12 mouse cellular contexts compared by ENCODE assay signal in the genomic region with DNA sequence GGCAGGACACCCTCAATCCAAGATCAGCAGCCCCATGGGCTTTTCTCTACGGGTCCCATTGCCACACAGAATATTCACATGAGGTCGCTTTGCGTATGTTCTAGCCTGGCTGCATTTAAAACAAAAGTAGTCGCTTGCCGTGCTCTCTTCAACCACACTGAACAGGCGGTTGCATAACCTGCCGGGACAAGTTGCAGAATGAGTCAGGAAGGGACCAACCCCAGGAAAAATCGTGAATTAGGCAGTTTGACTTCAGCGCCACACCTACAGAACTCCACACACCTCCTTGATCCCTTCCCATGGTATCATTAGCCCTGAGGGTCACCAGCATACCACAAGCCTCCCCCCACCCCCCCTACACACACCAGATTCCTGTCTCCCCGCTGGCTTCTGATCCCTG. TPM values are rescaled to one million over a fixed set of nuclear protein-coding genes. Genes with fewer than 3 reads are reported as not detected.
DNase-seq lines count a peak whose midpoint lies in the region; ATAC-seq and TF ChIP-seq lines count a peak whose summit lies in the region.
"Had no signal": no experiment of that assay in that cellular context is flagged by ENCODE, and none has a peak within 500 bp of the region (broad histone marks: within the 10 kb centered on the region; RNA-seq: fewer than 3 reads in every experiment).

No protein-coding gene starts in this region.

- H3K27me3 ChIP-seq in E14TG2a.4 (ENCODE audit: insufficient read depth, low read length): peaks cover 41% of the 10 kb centered on the region
- no peaks in the 10 kb centered on the region for H3K27me3 ChIP-seq in lung, embryonic 15.5 days

- ATAC-seq in lung, embryonic 15.5 days (ENCODE audit: borderline replicate concordance, extremely low read depth, low FRiP score, low TSS enrichment): no peak
- ATAC-seq: intestine, postnatal 0 days had no signal

- no peaks in the 10 kb centered on the region for H3K9me3 ChIP-seq in E14TG2a.4 (ENCODE audit: low read length)
- H3K9me3 ChIP-seq in lung, embryonic 15.5 days: no peaks in the 10 kb centered on the region
- H3K9me3 ChIP-seq: neural tube, embryonic 13.5 days had no signal

- peak; percentile 6 for DNase-seq in adrenal gland, postnatal 25 days
- DNase-seq in adrenal gland, adult 8-10 months: no peak
- DNase-seq in kidney, adult 9 months: peak; percentile 49
- DNase-seq in layer of hippocampus, adult 11-12 months (ENCODE audit: low spot score): no peak
- no peak for DNase-seq in layer of hippocampus, adult 9-11 months
- no peak for DNase-seq in gastrocnemius, postnatal 25 days
- DNase-seq: cerebellum, postnatal 36 days; gastrocnemius, postnatal 36 days had no signal

- no peak overlapping the region for H3K4me2 ChIP-seq in lung, embryonic 15.5 days
- H3K4me2 ChIP-seq: neural tube, embryonic 13.5 days had no signal

- WGBS in lung, embryonic 15.5 days: 40% methylated on average over 10 of the region's 10 CpGs

- no peak overlapping the region for H3K9ac ChIP-seq in lung, embryonic 15.5 days
- H3K9ac ChIP-seq: neural tube, embryonic 13.5 days had no signal

- peak overlapping the region; percentile 13; the same call in 1 of the 2 replicates for H3K4me3 ChIP-seq in E14TG2a.4 (replicated peaks; ENCODE audit: low read length)
- no peak overlapping the region for H3K4me3 ChIP-seq in lung, embryonic 15.5 days
- H3K4me3 ChIP-seq: neural tube, embryonic 13.5 days had no signal

- H3K36me3 ChIP-seq in E14TG2a.4 (ENCODE audit: insufficient read depth, low read length): no peaks in the 10 kb centered on the region
- no peaks in the 10 kb centered on the region for H3K36me3 ChIP-seq in lung, embryonic 15.5 days
- H3K36me3 ChIP-seq: neural tube, embryonic 13.5 days had no signal

- peaks cover 66% of the 10 kb centered on the region for H3K4me1 ChIP-seq in E14TG2a.4 (replicated peaks; ENCODE audit: low read depth, low read length)
- peaks cover 23% of the 10 kb centered on the region for H3K4me1 ChIP-seq in lung, embryonic 15.5 days

- TF ChIP-seq CTCF in E14TG2a.4 (conservative IDR thresholded peaks at IDR 0.05; ENCODE audit: low read length): no peak

- 0 out of 2 replicates have a peak overlapping the region, but pooled peaks have one; percentile 17 for H3K27ac ChIP-seq in lung, embryonic 15.5 days
- H3K27ac ChIP-seq: neural tube, embryonic 13.5 days had no signal

RNA-seq across cellular contexts. Expression of gene Ptpn13, which starts 4.4 kb away (rescaled TPM):
- total RNA-seq in adrenal gland, postnatal 25 days (2021): 17.5 and 21.4 TPM in 2 replicates
- total RNA-seq in adrenal gland, adult 8-10 months (2022): 10 to 100 TPM; 25.3 to 65.4 (median 41.0) TPM
- polyA plus RNA-seq in lung, embryonic 15.5 days (2015; fragmentation: Nextera tagmentation; extraction: Ambion mirVana): 12.1 and 14.0 TPM in 2 replicates
- total RNA-seq in gastrocnemius, postnatal 25 days (2021): 1 to 10 TPM; 2.5 to 2.7 TPM

Comparison
In these comparisons a context has a peak if more than half of its experiments do, and no peak if none do; other contexts are left out.
1. DNase-seq: peak in adrenal gland, postnatal 25 days (single experiment) and kidney, adult 9 months (single experiment); none in adrenal gland, adult 8-10 months (single experiment), layer of hippocampus, adult 11-12 months (single experiment), layer of hippocampus, adult 9-11 months (single experiment) and gastrocnemius, postnatal 25 days (single experiment).